Mouse (Mus musculus): ENCODE measurements around the gene Rab11fip4.

DNA sequence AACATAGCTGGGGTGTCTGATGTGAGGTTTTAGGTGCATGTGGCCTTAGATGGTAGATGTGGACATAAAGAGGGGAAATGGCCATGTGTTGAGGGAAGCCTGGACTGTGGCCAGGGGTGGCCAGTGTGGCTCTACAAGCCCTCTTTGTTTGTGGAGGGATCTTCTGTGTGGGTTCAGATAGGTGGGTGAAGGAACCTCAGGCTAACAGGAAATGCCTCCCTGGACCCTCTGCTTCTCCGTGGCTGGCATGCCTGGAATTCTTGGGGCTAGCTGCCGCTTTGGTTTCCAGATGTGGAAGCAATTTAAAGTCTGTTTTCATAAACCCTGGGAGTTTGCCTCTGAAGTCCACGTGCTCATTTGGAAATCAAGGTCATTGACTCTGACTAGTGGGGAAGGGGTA lies 78.9 kb downstream of the Rab11fip4 start:
- no peak for TF ChIP-seq CTCF (conservative IDR thresholded peaks at IDR 0.05; ENCODE audit: insufficient read depth, insufficient read length, low read depth, low read length)
- TF ChIP-seq POLR2A (IDR thresholded peaks at IDR 0.05; ENCODE audit: low read depth, low read length): no peak
